Mouse (Mus musculus) neural tube, embryonic 14.5 days (tissue): Measurements from ENCODE around the gene Man2b2. TPM values are rescaled to one million over a fixed set of nuclear protein-coding genes. Genes with fewer than 3 reads are reported as not detected.

Experiments
- ATAC-seq: fragments of 200-750 bp; cut with Nextera tagmentation; 2 replicates; pipeline ENCODE4 v1.8.0; 2017; ENCODE audit warnings: low read depth, mild to moderate bottlenecking, moderate TSS enrichment, moderate library complexity
- H3K27ac ChIP-seq: fragments of 300-500 bp; sonication (generic); 2 replicates; pipeline ENCODE4 v1.5.1; 2014; ENCODE audit warnings: low read depth, mild to moderate bottlenecking, control low read depth, low read length, moderate library complexity, mixed read lengths
- H3K27me3 ChIP-seq: fragments of 300-500 bp; sonication (generic); 2 replicates; pipeline ENCODE4 v1.6.1; 2014; ENCODE audit warnings: low read length; ENCODE audit not compliant: control insufficient read depth, insufficient read depth
- H3K36me3 ChIP-seq: fragments of 300-500 bp; sonication (generic); 2 replicates; pipeline ENCODE4 v1.6.1; 2014; ENCODE audit warnings: low read length, mixed read lengths; ENCODE audit not compliant: control insufficient read depth, insufficient read depth
- H3K4me1 ChIP-seq: fragments of 300-500 bp; sonication (generic); 2 replicates; pipeline ENCODE4 v1.6.1; 2014; ENCODE audit warnings: low read length; ENCODE audit not compliant: control insufficient read depth, insufficient read depth
- H3K4me2 ChIP-seq: fragments of 300-500 bp; sonication (generic); 2 replicates; pipeline ENCODE4 v1.6.1; 2014; ENCODE audit warnings: mild to moderate bottlenecking, low read depth, low read length, control low read depth
- H3K4me3 ChIP-seq: fragments of 300-500 bp; sonication (generic); 2 replicates; pipeline ENCODE4 v1.5.1; 2014; ENCODE audit warnings: low read depth, low read length, control low read depth, mixed read lengths
- H3K9ac ChIP-seq: fragments of 300-500 bp; sonication (generic); replicated peaks from 2 replicates; pipeline ENCODE4 v1.6.1; 2014; ENCODE audit warnings: low read depth, mild to moderate bottlenecking, control low read depth, low read length, mixed read lengths
- H3K9me3 ChIP-seq: fragments of 300-500 bp; sonication (generic); 2 replicates; pipeline ENCODE4 v1.6.1; 2016; ENCODE audit warnings: low read length; ENCODE audit not compliant: control insufficient read depth
- WGBS: fragments of 180-500 bp; shearing (Covaris S2); extraction: QIAGEN DNeasy Blood & Tissue Kit; methylation state at CpG from one replicate; pipeline ENCODE4 v1.1.7; 2014; 5-methylcytosine and 5-hydroxymethylcytosine counted together
- polyA plus RNA-seq: library from polyadenylated mRNA; unstranded; fragments of >200 nt; fragmentation: Nextera tagmentation; extraction: Ambion mirVana; gene quantifications from 2 replicates; pipeline ENCODE4 v1.2.1, GENCODE M21; 2014

Gene Man2b2
- polyA plus RNA-seq, 1 experiment from 2014 or later: 12.2 TPM

GRCm38 (mm10) chr5:36769603-36770002 is 60.9 kb downstream of the Man2b2 start:
- ATAC-seq: no peak
- H3K9ac ChIP-seq: no peak overlapping the region
- H3K36me3 ChIP-seq: no peaks in the 10 kb centered on the region
- no peaks in the 10 kb centered on the region for H3K27me3 ChIP-seq
- no peak overlapping the region for H3K4me2 ChIP-seq
- 84% methylated on average over 3 of the region's 3 CpGs for WGBS
- H3K9me3 ChIP-seq: no peaks in the 10 kb centered on the region
- H3K27ac ChIP-seq: no peak overlapping the region
- peaks cover 7% of the 10 kb centered on the region; the same call in 1 of the 2 replicates for H3K4me1 ChIP-seq
- H3K4me3 ChIP-seq: no peak overlapping the region

- H3K9ac ChIP-seq: no peak overlapping the region
- H3K4me2 ChIP-seq: no peak overlapping the region
- H3K9me3 ChIP-seq: no peaks in the 10 kb centered on the region
- H3K27ac ChIP-seq: no peak overlapping the region
- WGBS: 20% methylated on average over 10 of the region's 10 CpGs
- H3K4me1 ChIP-seq: peaks cover 7% of the 10 kb centered on the region; the same call in 1 of the 2 replicates
- no peak overlapping the region for H3K4me3 ChIP-seq
- no peaks in the 10 kb centered on the region for H3K36me3 ChIP-seq
- H3K27me3 ChIP-seq: no peaks in the 10 kb centered on the region
- peak; percentile 81; the same call in 1 of the 2 replicates for ATAC-seq
Measured at GRCm38 (mm10) chr5:36766958-36767703, 63.3 kb downstream of the Man2b2 start.

GRCm38 (mm10) chr5:36759848-36760247 is 70.6 kb downstream of the Man2b2 start:
- no peak for ATAC-seq
- 83% methylated on average over 4 of the region's 4 CpGs for WGBS
- H3K9ac ChIP-seq: no peak overlapping the region

GRCm38 (mm10) chr5:36757033-36757432 is 73.4 kb downstream of the Man2b2 start:
- Histone ChIP-seq H3K9ac (no peak overlapping the region), H3K27me3 (no peaks in the 10 kb centered on the region; the same call in 1 of the 2 replicates), H3K27ac (no peak overlapping the region), H3K36me3 (no peaks in the 10 kb centered on the region), H3K4me3 (no peak overlapping the region), H3K9me3 (no peaks in the 10 kb centered on the region), H3K4me1 (no peaks in the 10 kb centered on the region), H3K4me2 (no peak overlapping the region)
- ATAC-seq: no peak
- WGBS: 69% methylated on average over 5 of the region's 5 CpGs

More at GRCm38 (mm10) chr5:36759848-36760247, 70.6 kb downstream of the Man2b2 start:
- Histone ChIP-seq H3K36me3 (no peaks in the 10 kb centered on the region), H3K4me3 (no peak overlapping the region), H3K27ac (no peak overlapping the region), H3K4me1 (no peaks in the 10 kb centered on the region), H3K27me3 (no peaks in the 10 kb centered on the region), H3K9me3 (no peaks in the 10 kb centered on the region), H3K4me2 (no peak overlapping the region)

Other genes with a start within 250 kb of the Man2b2 start
- gene Tbc1d14, start 237.4 kb downstream of the Man2b2 start, polyA plus RNA-seq: 74.0 and 86.3 TPM in 2 replicates
- 46.8 and 50.7 TPM in 2 replicates for gene D5Ertd579e, start 134.6 kb downstream of the Man2b2 start, polyA plus RNA-seq
- gene Bloc1s4, start 82.0 kb downstream of the Man2b2 start, polyA plus RNA-seq: 26.6 and 27.0 TPM in 2 replicates
- gene Mrfap1, start 33.9 kb downstream of the Man2b2 start, polyA plus RNA-seq: 310 and 339 TPM in 2 replicates
- gene Ppp2r2c, start 37.9 kb upstream of the Man2b2 start, polyA plus RNA-seq: 64.1 and 67.0 TPM in 2 replicates
- gene Wfs1, start 158.6 kb upstream of the Man2b2 start, polyA plus RNA-seq: 7.4 and 9.6 TPM in 2 replicates